Mouse (Mus musculus) heart, embryonic 13.5 days (tissue): ENCODE data around the gene Rap1gap2. TPM values are rescaled to one million over a fixed set of nuclear protein-coding genes. Genes with fewer than 3 reads are reported as not detected.

Experiments used
- ATAC-seq: fragments of 200-750 bp; cut with Nextera tagmentation; 2 replicates; pipeline ENCODE4 v1.8.0; 2017; ENCODE audit warnings: moderate TSS enrichment; ENCODE audit not compliant: insufficient number of reproducible peaks, low FRiP score, low TSS enrichment; ENCODE audit errors: extremely low read depth
- H3K27ac ChIP-seq: fragments of 300-500 bp; sonication (generic); replicated peaks from 2 replicates; pipeline ENCODE4 v1.5.1; 2015; ENCODE audit warnings: moderate library complexity, mild to moderate bottlenecking, inconsistent platforms
- H3K27me3 ChIP-seq: fragments of 300-500 bp; sonication (generic); replicated peaks from 2 replicates; pipeline ENCODE4 v1.6.1; 2015; ENCODE audit warnings: mild to moderate bottlenecking, inconsistent platforms
- H3K36me3 ChIP-seq: fragments of 300-500 bp; sonication (generic); 2 replicates; pipeline ENCODE4 v1.6.1; 2015; ENCODE audit warnings: mild to moderate bottlenecking, inconsistent platforms
- H3K4me1 ChIP-seq: fragments of 300-500 bp; sonication (generic); 2 replicates; pipeline ENCODE4 v1.6.1; 2015; ENCODE audit warnings: inconsistent platforms
- H3K4me2 ChIP-seq: fragments of 300-500 bp; sonication (generic); 2 replicates; pipeline ENCODE4 v1.6.1; 2015; ENCODE audit warnings: inconsistent platforms, mild to moderate bottlenecking, moderate library complexity
- H3K4me3 ChIP-seq: fragments of 300-500 bp; sonication (generic); 2 replicates; pipeline ENCODE4 v1.5.1; 2015; ENCODE audit warnings: moderate library complexity, mild to moderate bottlenecking, inconsistent platforms
- H3K9ac ChIP-seq: fragments of 300-500 bp; sonication (generic); 2 replicates; pipeline ENCODE4 v1.6.1; 2015; ENCODE audit warnings: inconsistent platforms, mild to moderate bottlenecking, moderate library complexity
- H3K9me3 ChIP-seq: fragments of 300-500 bp; sonication (generic); 2 replicates; pipeline ENCODE4 v1.6.1; 2016; ENCODE audit warnings: inconsistent platforms
- WGBS: fragments of 180-500 bp; shearing (Covaris S2); methylation state at CpG from one replicate; pipeline ENCODE4 v1.1.7; 2015; ENCODE audit warnings: mixed read lengths; 5-methylcytosine and 5-hydroxymethylcytosine counted together
- polyA plus RNA-seq: library from polyadenylated mRNA; unstranded; fragments of >200 nt; fragmentation: Nextera tagmentation; extraction: Ambion mirVana; gene quantifications from 2 replicates; pipeline ENCODE4 v1.2.1, GENCODE M21; 2015

Gene Rap1gap2
- polyA plus RNA-seq, 1 experiment from 2014 or later, result 3.1 TPM

GRCm38 (mm10) chr11:74639628-74640027 lies 28.9 kb upstream of the Rap1gap2 start:
- H3K27me3 ChIP-seq, result peaks cover 14% of the 10 kb centered on the region; the same call in 1 of the 2 replicates
- no peak for ATAC-seq
- peaks cover 25% of the 10 kb centered on the region for H3K4me1 ChIP-seq
- H3K4me3 ChIP-seq, result no peak overlapping the region
- no peak overlapping the region; the same call in 1 of the 2 replicates for H3K4me2 ChIP-seq
- H3K36me3 ChIP-seq, result no peaks in the 10 kb centered on the region
- peak overlapping the region; percentile 88 for H3K9ac ChIP-seq
- H3K9me3 ChIP-seq, result no peaks in the 10 kb centered on the region
- WGBS, result 31% methylated on average over 1 of the region's 1 CpGs
- H3K27ac ChIP-seq, result no peak overlapping the region

DNA sequence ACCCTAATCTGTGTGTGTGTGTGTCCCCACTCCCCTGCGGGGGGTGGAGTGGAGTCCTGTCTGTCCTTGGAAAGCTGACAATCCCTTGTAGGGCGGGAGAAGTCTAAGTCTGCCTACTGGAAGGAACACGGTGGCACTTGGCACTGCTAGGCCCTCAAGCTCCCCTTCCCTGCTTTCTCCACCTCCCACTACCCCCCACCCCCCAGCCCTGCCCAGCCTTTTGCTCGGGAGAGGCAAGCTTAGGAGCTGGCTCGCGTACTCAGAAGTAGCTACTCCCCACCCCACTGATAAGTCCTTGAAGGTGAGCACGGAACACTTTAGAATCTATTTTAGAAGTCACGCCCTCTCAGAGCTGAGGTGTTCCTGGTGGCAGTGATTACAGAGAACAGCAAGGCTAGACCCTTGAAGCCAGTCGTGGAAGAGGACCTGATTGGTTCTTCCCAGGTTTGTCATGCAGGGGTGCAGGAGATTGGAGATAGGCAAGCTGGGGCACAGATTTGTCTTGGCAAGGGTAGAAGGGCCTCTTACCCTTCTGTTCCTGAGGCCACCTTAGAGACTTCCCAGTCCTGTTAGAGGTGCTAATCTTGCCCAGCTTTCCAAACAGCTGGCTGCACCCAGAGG lies 28.2 kb upstream of the Rap1gap2 start:
- H3K27me3 ChIP-seq, result peaks cover 14% of the 10 kb centered on the region; the same call in 1 of the 2 replicates
- peak overlapping the region; percentile 80 for H3K4me2 ChIP-seq
- H3K9me3 ChIP-seq, result no peaks in the 10 kb centered on the region
- H3K9ac ChIP-seq, result peak overlapping the region; percentile 88
- peak overlapping the region; percentile 91 for H3K27ac ChIP-seq
- peak overlapping the region; percentile 81 for H3K4me3 ChIP-seq
- 3% methylated on average over 9 of the region's 9 CpGs for WGBS
- no peak for ATAC-seq
- H3K36me3 ChIP-seq, result no peaks in the 10 kb centered on the region
- H3K4me1 ChIP-seq, result peaks cover 25% of the 10 kb centered on the region

GRCm38 (mm10) chr11:74637971-74638790 lies 27.5 kb upstream of the Rap1gap2 start:
- peak overlapping the region; percentile 88 for H3K9ac ChIP-seq
- H3K4me1 ChIP-seq, result peaks cover 25% of the 10 kb centered on the region
- H3K4me3 ChIP-seq, result peak overlapping the region; percentile 81
- no peaks in the 10 kb centered on the region for H3K36me3 ChIP-seq
- H3K27ac ChIP-seq, result peak overlapping the region; percentile 91
- H3K9me3 ChIP-seq, result no peaks in the 10 kb centered on the region
- H3K4me2 ChIP-seq, result peak overlapping the region; percentile 80
- peaks cover 14% of the 10 kb centered on the region; the same call in 1 of the 2 replicates for H3K27me3 ChIP-seq
- 2% methylated on average over 86 of the region's 86 CpGs for WGBS
- ATAC-seq, result peak; percentile 75

DNA sequence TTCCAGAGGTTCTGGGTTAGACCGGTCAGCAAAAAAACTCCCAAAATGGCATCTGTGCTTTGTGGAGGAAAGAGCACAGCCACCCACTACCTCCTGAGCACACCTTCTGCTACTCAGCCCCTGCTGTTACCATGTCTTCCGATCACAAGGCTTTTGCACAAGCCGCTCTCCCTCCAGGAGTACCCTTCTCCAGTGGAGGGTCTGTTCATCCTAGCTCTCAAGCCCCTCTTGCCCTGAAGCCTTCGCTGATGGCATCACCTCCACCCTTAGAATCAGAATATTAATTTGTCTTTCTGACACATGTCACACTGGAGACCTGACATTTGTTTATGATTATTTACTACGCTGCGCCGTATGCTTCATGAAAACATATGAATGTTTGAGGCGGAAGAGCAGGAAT lies 26.8 kb upstream of the Rap1gap2 start:
- Histone ChIP-seq H3K27me3 (peaks cover 14% of the 10 kb centered on the region; the same call in 1 of the 2 replicates), H3K4me1 (peaks cover 25% of the 10 kb centered on the region), H3K9ac (peak overlapping the region; percentile 88), H3K36me3 (no peaks in the 10 kb centered on the region), H3K27ac (peak overlapping the region; percentile 91), H3K4me2 (peak overlapping the region; percentile 80), H3K4me3 (peak overlapping the region; percentile 81), H3K9me3 (no peaks in the 10 kb centered on the region)
- no peak for ATAC-seq
- 21% methylated on average over 8 of the region's 8 CpGs for WGBS

DNA sequence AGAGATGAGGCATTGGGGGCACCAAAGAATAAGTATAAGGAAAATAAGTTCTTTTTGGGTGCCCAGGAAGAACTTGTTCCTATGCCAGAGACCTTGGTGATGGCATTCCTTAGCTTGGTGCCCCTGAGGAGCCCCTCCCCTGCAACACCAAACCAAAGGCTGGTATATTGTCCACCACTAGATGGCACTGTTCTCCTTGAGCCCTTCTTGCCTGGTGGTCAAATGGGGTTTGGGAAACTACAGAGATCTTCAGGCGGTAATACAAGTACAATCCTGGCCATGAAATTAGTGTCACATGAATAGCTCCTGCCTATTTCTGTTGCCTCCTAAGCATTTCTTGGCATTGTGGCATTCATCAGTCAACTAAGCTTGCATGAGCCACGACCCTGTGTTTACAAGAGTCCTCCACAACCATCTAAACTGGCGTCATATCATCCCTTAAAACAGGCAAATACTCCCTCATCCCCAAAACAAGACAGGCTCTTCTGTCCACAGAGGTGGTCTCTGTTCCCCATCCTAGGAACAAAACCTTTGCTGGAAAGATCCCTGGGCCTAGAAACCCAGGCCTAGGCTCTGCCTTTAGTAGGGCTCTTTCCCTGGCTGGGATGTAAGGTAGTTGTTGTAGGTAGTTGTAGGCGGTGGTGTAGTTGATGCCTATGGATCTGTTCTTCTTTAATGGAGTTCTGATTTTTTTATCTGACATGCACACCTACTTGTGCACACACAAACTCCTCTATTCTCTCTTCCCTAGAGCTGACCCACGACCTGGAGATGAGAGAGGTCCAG lies 24.0 kb upstream of the Rap1gap2 start:
- Histone ChIP-seq H3K36me3 (no peaks in the 10 kb centered on the region), H3K4me1 (peaks cover 19% of the 10 kb centered on the region), H3K27me3 (peaks cover 14% of the 10 kb centered on the region; the same call in 1 of the 2 replicates), H3K9ac (no peak overlapping the region), H3K4me2 (no peak overlapping the region), H3K9me3 (no peaks in the 10 kb centered on the region), H3K4me3 (no peak overlapping the region), H3K27ac (no peak overlapping the region)
- no peak for ATAC-seq
- WGBS, result 72% methylated on average over 5 of the region's 5 CpGs

- H3K27me3 ChIP-seq, result peaks cover 11% of the 10 kb centered on the region; the same call in 1 of the 2 replicates
- no peak overlapping the region for H3K4me2 ChIP-seq
- no peak overlapping the region for H3K9ac ChIP-seq
- no peaks in the 10 kb centered on the region for H3K9me3 ChIP-seq
- H3K4me3 ChIP-seq, result no peak overlapping the region
- WGBS, result 49% methylated on average over 7 of the region's 7 CpGs
- no peak for ATAC-seq
- H3K4me1 ChIP-seq, result peaks cover 1% of the 10 kb centered on the region
- H3K27ac ChIP-seq, result no peak overlapping the region
- H3K36me3 ChIP-seq, result no peaks in the 10 kb centered on the region
These were observed 21.4 kb upstream of the Rap1gap2 start for GRCm38 (mm10) chr11:74631880-74632789.

DNA sequence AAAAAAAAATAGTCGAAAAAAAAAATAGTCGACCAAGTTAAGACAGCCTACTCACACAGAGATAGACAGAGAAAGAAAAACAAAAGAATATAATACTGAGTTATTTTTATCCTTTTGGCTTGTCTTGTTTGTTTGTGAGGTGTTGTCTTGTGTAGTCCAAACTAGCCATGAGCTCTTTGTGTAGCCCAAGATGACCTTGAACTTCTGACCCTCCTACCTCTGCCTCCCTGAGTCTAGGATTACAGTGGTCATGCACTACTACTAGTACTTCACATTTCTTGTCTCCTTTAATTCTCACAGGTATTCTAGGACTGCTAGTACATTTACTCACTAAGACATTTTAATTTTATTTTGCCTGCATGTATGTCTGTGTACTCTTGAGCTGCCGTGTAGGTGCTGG lies 16.8 kb upstream of the Rap1gap2 start:
- Histone ChIP-seq H3K36me3 (no peaks in the 10 kb centered on the region), H3K9me3 (no peaks in the 10 kb centered on the region), H3K27ac (no peak overlapping the region), H3K4me3 (no peak overlapping the region), H3K27me3 (no peaks in the 10 kb centered on the region), H3K4me1 (peaks cover 7% of the 10 kb centered on the region), H3K9ac (no peak overlapping the region), H3K4me2 (no peak overlapping the region)
- 66% methylated on average over 3 of the region's 3 CpGs for WGBS
- no peak for ATAC-seq

DNA sequence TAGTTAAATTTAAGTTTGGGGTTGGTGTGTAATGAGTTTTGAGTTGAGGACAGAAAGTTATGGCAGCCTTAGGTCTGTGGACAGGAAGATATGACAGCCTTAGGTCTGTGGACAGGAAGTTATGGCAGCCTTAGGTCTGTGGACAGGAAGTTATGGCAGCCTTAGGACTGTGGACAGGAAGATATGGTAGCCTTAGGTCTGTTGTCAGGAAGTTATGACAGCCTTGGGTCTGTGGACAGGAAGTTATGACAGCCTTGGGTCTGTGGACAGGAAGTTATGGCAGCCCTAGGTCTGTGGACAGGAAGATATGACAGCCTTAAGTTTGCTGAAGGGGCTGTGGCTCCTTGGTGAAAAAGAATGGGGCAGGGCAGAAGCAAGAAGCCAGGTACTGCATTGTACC lies 14.6 kb upstream of the Rap1gap2 start:
- no peak overlapping the region for H3K4me3 ChIP-seq
- peaks cover 7% of the 10 kb centered on the region for H3K4me1 ChIP-seq
- H3K27ac ChIP-seq, result no peak overlapping the region
- H3K9ac ChIP-seq, result no peak overlapping the region
- no peak for ATAC-seq
- H3K36me3 ChIP-seq, result no peaks in the 10 kb centered on the region
- peaks cover 19% of the 10 kb centered on the region for H3K27me3 ChIP-seq
- no peaks in the 10 kb centered on the region for H3K9me3 ChIP-seq
- H3K4me2 ChIP-seq, result no peak overlapping the region

GRCm38 (mm10) chr11:74623693-74624092 lies 13.0 kb upstream of the Rap1gap2 start:
- Histone ChIP-seq H3K9ac (no peak overlapping the region), H3K36me3 (no peaks in the 10 kb centered on the region), H3K27ac (no peak overlapping the region), H3K4me2 (peak overlapping the region; percentile 66), H3K9me3 (no peaks in the 10 kb centered on the region), H3K4me1 (peaks cover 14% of the 10 kb centered on the region), H3K27me3 (peaks cover 31% of the 10 kb centered on the region), H3K4me3 (peak overlapping the region; percentile 21; the same call in 1 of the 2 replicates)
- no peak for ATAC-seq
- WGBS, result 55% methylated on average over 6 of the region's 6 CpGs

- no peak for ATAC-seq
- no peak overlapping the region for H3K9ac ChIP-seq
- no peaks in the 10 kb centered on the region for H3K9me3 ChIP-seq
- peak overlapping the region; percentile 51 for H3K4me3 ChIP-seq
- H3K4me2 ChIP-seq, result peak overlapping the region; percentile 66
- H3K27ac ChIP-seq, result no peak overlapping the region; the same call in 1 of the 2 replicates
- H3K4me1 ChIP-seq, result peaks cover 14% of the 10 kb centered on the region
- H3K27me3 ChIP-seq, result peaks cover 47% of the 10 kb centered on the region
- WGBS, result 47% methylated on average over 8 of the region's 8 CpGs
- no peaks in the 10 kb centered on the region for H3K36me3 ChIP-seq
These were observed 11.4 kb upstream of the Rap1gap2 start for GRCm38 (mm10) chr11:74621974-74622669.
